Mouse (Mus musculus): ENCODE measurements at regions not wholly inside any gene's neighbourhood (a gene's known extent, or its start where the extent isn't known, plus 50 kb on each side); places are given as distances from the start of the nearest gene placed in this dataset.
"Not testable (repeated sequence)": the region's sequence is repeated elsewhere in the genome, so short reads cannot be mapped to it uniquely, and the experiment has no call there.

- not testable (repeated sequence) for DNase-seq (ENCODE audit: low spot score in 2 of 2)
Measured at GRCm38 (mm10) chr6:3201507-3201906, 197.9 kb downstream of the Samd9l start.

GRCm38 (mm10) chr6:3201107-3201506 lies 198.3 kb downstream of the Samd9l start:
- no peak for DNase-seq (ENCODE audit: low spot score in 2 of 2)

GRCm38 (mm10) chr6:3200586-3200985 lies 198.8 kb downstream of the Samd9l start:
- DNase-seq (ENCODE audit: low spot score in 2 of 2) = peak in 1 of 2 experiments; percentile 5

- not testable (repeated sequence) for DNase-seq (ENCODE audit: low spot score in 2 of 2)
Measured at GRCm38 (mm10) chr6:3192424-3192820, 206.9 kb downstream of the Samd9l start.

- not testable (repeated sequence) for DNase-seq (ENCODE audit: low spot score in 2 of 2)
Measured at GRCm38 (mm10) chr6:3191695-3192423, 207.5 kb downstream of the Samd9l start.

GRCm38 (mm10) chr6:3183819-3184199 lies 215.6 kb downstream of the Samd9l start:
- peak in 1 of 2 experiments; percentile 34 for DNase-seq (ENCODE audit: low spot score in 2 of 2)

GRCm38 (mm10) chr6:3182889-3183818 lies 216.2 kb downstream of the Samd9l start:
- DNase-seq (ENCODE audit: low spot score in 2 of 2) = peak in 1 of 2 experiments; percentile 5

- DNase-seq (ENCODE audit: low spot score in 2 of 2) = not testable (repeated sequence)
Measured at GRCm38 (mm10) chr6:3182424-3182841, 216.9 kb downstream of the Samd9l start.

GRCm38 (mm10) chr6:3179603-3180348 lies 219.6 kb downstream of the Samd9l start:
- not testable (repeated sequence) for DNase-seq (ENCODE audit: low spot score in 2 of 2)

- not testable (repeated sequence) for DNase-seq (ENCODE audit: low spot score in 2 of 2)
Measured at GRCm38 (mm10) chr6:3169479-3169878, 229.9 kb downstream of the Samd9l start.

- not testable (repeated sequence) for DNase-seq (ENCODE audit: low spot score in 2 of 2)
Measured at GRCm38 (mm10) chr6:3166149-3166548, 233.2 kb downstream of the Samd9l start.

- DNase-seq (ENCODE audit: low spot score in 2 of 2) = not testable (repeated sequence)
Measured at GRCm38 (mm10) chr6:3151901-3152300, 247.5 kb downstream of the Samd9l start.

GRCm38 (mm10) chr6:3137823-3138222 lies 261.5 kb downstream of the Samd9l start:
- DNase-seq (ENCODE audit: low spot score in 2 of 2) = not testable (repeated sequence)

- DNase-seq (ENCODE audit: low spot score in 2 of 2) = not testable (repeated sequence)
Measured at GRCm38 (mm10) chr6:3133763-3134162, 265.6 kb downstream of the Samd9l start.

- not testable (repeated sequence) for DNase-seq (ENCODE audit: low spot score in 2 of 2)
Measured at GRCm38 (mm10) chr6:3116296-3116695, 283.1 kb downstream of the Samd9l start.
